Mouse (Mus musculus) hindbrain, postnatal 0 days (tissue): Measurements from ENCODE around the gene Hibadh. TPM values are rescaled to one million over a fixed set of nuclear protein-coding genes. Genes with fewer than 3 reads are reported as not detected.
A peak's percentile ranks its signal among the peaks of the same experiment; 100 is the strongest.
"Not testable (repeated sequence)": the region's sequence is repeated elsewhere in the genome, so short reads cannot be mapped to it uniquely, and the experiment has no call there.

Source experiments
- ATAC-seq: fragments of 200-750 bp; cut with Nextera tagmentation; 2 replicates; pipeline ENCODE4 v1.8.0; 2017; ENCODE audit warnings: mild to moderate bottlenecking, moderate TSS enrichment, moderate library complexity
- DNase-seq: peaks from one replicate; pipeline ENCODE4 v3.0.0-alpha.2; 2015; ENCODE audit warnings: low spot score
- H3K27ac ChIP-seq: fragments of 300-500 bp; sonication (generic); 2 replicates; pipeline ENCODE4 v1.5.1; 2014; ENCODE audit warnings: mild to moderate bottlenecking
- H3K27me3 ChIP-seq: fragments of 300-500 bp; sonication (generic); 2 replicates; pipeline ENCODE4 v1.6.1; 2014; ENCODE audit warnings: low read length, mixed read lengths; ENCODE audit not compliant: insufficient read depth
- H3K36me3 ChIP-seq: fragments of 300-500 bp; sonication (generic); 2 replicates; pipeline ENCODE4 v1.6.1; 2014; ENCODE audit warnings: low read length, mixed read lengths; ENCODE audit not compliant: insufficient read depth
- H3K4me1 ChIP-seq: fragments of 300-500 bp; sonication (generic); 2 replicates; pipeline ENCODE4 v1.6.1; 2014; ENCODE audit warnings: antibody characterized with exemption, low read length, mixed read lengths; ENCODE audit not compliant: insufficient read depth
- H3K4me2 ChIP-seq: fragments of 300-500 bp; sonication (generic); 2 replicates; pipeline ENCODE4 v1.6.1; 2014; ENCODE audit warnings: low read depth, mild to moderate bottlenecking, low read length, moderate library complexity, mixed read lengths
- H3K4me3 ChIP-seq: fragments of 300-500 bp; sonication (generic); 2 replicates; pipeline ENCODE4 v1.5.1; 2014; ENCODE audit warnings: low read length
- H3K9ac ChIP-seq: fragments of 300-500 bp; sonication (generic); replicated peaks from 2 replicates; pipeline ENCODE4 v1.6.1; 2014; ENCODE audit warnings: mild to moderate bottlenecking, low read length, moderate library complexity, mixed read lengths
- H3K9me3 ChIP-seq: fragments of 300-500 bp; sonication (generic); 2 replicates; pipeline ENCODE4 v1.6.1; 2016; ENCODE audit warnings: low read length, mixed read lengths
- CTCF ChIP-seq: IDR thresholded peaks from 2 replicates; pipeline ENCODE4 v1.5.1; 2016; ENCODE audit warnings: antibody characterized with exemption, control low read depth, low read depth
- WGBS: fragments of 180-500 bp; shearing (Covaris S2); extraction: QIAGEN DNeasy Blood & Tissue Kit; methylation state at CpG from one replicate; pipeline ENCODE4 v1.1.7; 2014; 5-methylcytosine and 5-hydroxymethylcytosine counted together
- polyA plus RNA-seq: library from polyadenylated mRNA; unstranded; fragments of >200 nt; fragmentation: Nextera tagmentation; extraction: Ambion mirVana; gene quantifications from 2 replicates; pipeline ENCODE4 v1.2.1, GENCODE M21; 2015
- total RNA-seq: library from RNA; depleted of rRNA; stranded (reverse); fragments of >200 nt; gene quantifications from 2 replicates; pipeline ENCODE4 v1.2.3, GENCODE M21; 2014

Gene Hibadh
- total and polyA plus RNA-seq, 2 experiments from 2014 or later, result 35.3 to 71.9 TPM

DNA sequence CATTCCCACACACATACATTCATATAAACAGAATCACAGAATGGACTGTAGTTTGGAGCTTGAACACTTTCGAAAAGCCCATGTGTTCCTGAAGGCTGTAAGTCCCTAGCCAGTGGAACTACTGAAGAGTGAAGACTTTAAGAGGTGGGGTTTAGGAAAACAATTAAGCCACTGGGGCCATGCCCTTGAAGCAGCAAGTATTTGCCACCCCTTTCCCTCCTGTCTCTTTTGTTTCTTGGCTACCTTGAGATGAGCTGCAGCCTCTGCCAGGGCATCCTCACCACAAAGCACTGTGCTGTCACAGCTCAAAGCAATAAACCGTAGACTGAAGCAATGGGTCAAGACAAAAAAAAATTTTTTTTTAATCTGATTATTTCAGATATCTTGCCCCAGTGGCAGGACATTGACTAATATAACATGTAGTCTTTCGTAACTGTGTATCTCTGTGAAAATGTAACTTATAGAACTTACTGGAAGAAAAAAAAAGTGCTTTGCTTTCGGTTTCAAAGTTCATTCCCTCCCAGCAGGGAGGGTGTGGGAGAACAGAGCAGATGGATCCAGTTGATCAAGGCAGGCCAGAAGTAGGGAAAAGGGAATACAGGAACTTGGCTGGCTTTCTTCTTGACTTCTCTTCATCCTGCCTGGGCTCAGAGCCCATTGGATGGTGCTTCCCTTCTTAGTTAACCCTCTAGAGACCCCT lies 35.2 kb upstream of the Hibadh start:
- H3K27me3 ChIP-seq, result no peaks in the 10 kb centered on the region
- no peaks in the 10 kb centered on the region for H3K9me3 ChIP-seq
- H3K4me1 ChIP-seq, result 0 out of 2 replicates have a peak, but pooled peaks cover 3% of the 10 kb centered on the region
- 62% methylated on average over 4 of the region's 4 CpGs for WGBS
- H3K4me2 ChIP-seq, result no peak overlapping the region
- H3K27ac ChIP-seq, result peak overlapping the region; percentile 52; the same call in 1 of the 2 replicates
- H3K9ac ChIP-seq, result no peak overlapping the region
- peak; percentile 51; the same call in 1 of the 2 replicates for ATAC-seq
- TF ChIP-seq CTCF, result no peak
- DNase-seq, result peak; percentile 51
- no peak overlapping the region for H3K4me3 ChIP-seq
- no peaks in the 10 kb centered on the region for H3K36me3 ChIP-seq

DNA sequence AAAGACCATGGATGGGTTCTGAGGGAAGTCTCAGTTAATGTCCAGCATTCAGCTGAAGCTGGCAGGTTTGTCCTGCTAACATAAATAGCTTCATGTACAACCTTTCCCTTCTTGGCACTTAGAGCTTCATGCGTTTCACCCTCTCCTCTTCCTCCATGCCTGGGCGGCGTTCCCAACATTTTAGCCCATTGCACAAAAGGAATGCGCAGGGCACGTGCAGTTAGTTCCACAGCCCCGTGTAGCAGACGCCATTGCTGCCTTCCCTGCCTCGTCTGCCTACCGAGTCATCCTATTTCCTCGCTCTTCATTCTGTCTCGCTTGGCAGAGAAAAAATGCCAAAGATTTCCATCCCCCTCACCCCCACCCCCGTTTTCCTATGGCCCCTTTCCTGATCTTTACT lies 34.4 kb upstream of the Hibadh start:
- Histone ChIP-seq H3K4me3 (no peak overlapping the region), H3K27ac (no peak overlapping the region), H3K4me2 (no peak overlapping the region), H3K27me3 (no peaks in the 10 kb centered on the region), H3K36me3 (no peaks in the 10 kb centered on the region), H3K9ac (no peak overlapping the region), H3K4me1 (0 out of 2 replicates have a peak, but pooled peaks cover 3% of the 10 kb centered on the region), H3K9me3 (no peaks in the 10 kb centered on the region)
- no peak for DNase-seq
- ATAC-seq, result no peak
- no peak for TF ChIP-seq CTCF
- WGBS, result 69% methylated on average over 12 of the region's 12 CpGs

DNA sequence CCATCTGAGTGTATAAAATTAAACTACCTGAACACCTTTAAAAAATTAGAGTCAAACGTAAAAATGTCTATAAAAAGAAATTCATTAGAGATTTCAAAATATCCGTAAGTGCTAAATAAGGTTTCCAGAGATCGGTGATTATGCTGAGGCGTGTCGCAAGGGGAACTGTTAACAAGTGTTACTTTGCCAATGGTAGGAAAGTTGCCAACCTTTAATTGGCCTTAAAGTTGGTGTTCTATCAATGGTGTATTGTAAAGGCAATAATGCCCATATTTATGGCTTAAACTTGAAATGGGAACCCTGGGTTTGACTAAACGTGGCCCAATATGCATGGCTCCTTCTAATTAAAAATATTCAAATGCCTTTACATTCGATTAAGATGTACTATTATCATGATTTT lies 33.5 kb upstream of the Hibadh start:
- H3K36me3 ChIP-seq, result no peaks in the 10 kb centered on the region
- no peak overlapping the region for H3K27ac ChIP-seq
- H3K4me3 ChIP-seq, result no peak overlapping the region
- H3K27me3 ChIP-seq, result no peaks in the 10 kb centered on the region
- H3K4me2 ChIP-seq, result no peak overlapping the region
- no peak overlapping the region for H3K9ac ChIP-seq
- ATAC-seq, result no peak
- H3K9me3 ChIP-seq, result no peaks in the 10 kb centered on the region
- 0 out of 2 replicates have a peak, but pooled peaks cover 3% of the 10 kb centered on the region for H3K4me1 ChIP-seq
- DNase-seq, result no peak
- 73% methylated on average over 7 of the region's 7 CpGs for WGBS
- no peak for TF ChIP-seq CTCF

GRCm38 (mm10) chr6:52672539-52672938 lies 32.4 kb upstream of the Hibadh start:
- Histone ChIP-seq H3K4me1 (0 out of 2 replicates have a peak, but pooled peaks cover 3% of the 10 kb centered on the region), H3K27me3 (no peaks in the 10 kb centered on the region), H3K4me3 (no peak overlapping the region), H3K36me3 (no peaks in the 10 kb centered on the region), H3K4me2 (no peak overlapping the region), H3K27ac (no peak overlapping the region), H3K9me3 (no peaks in the 10 kb centered on the region), H3K9ac (no peak overlapping the region)
- ATAC-seq (no peak), DNase-seq (no peak)
- TF ChIP-seq CTCF, result no peak
- 74% methylated on average over 2 of the region's 2 CpGs for WGBS

DNA sequence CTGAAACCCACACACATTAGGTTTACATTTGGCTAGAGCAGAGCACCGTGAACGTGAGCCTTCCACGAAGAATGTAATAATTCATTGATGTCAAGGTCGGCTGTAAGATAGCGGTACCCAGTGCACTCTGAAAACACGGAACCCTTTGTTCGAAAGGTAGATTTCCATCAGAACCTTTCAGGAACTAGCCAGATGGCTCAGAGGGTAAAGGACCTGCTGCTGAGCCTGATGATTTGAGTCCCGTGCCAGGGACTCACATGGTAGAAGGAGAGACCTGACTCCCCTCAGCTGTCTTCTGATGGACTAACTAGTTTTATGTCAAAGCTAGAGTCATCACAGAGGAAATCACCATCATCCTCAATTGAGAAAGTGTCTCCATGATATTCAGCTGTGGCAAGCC lies 31.6 kb upstream of the Hibadh start:
- H3K27ac ChIP-seq, result no peak overlapping the region
- DNase-seq (no peak), ATAC-seq (no peak)
- H3K4me3 ChIP-seq, result no peak overlapping the region
- 77% methylated on average over 8 of the region's 8 CpGs for WGBS
- H3K4me1 ChIP-seq, result 0 out of 2 replicates have a peak, but pooled peaks cover 3% of the 10 kb centered on the region
- no peaks in the 10 kb centered on the region for H3K36me3 ChIP-seq
- no peak overlapping the region for H3K4me2 ChIP-seq
- H3K27me3 ChIP-seq, result no peaks in the 10 kb centered on the region
- no peak for TF ChIP-seq CTCF
- no peak overlapping the region for H3K9ac ChIP-seq
- no peaks in the 10 kb centered on the region for H3K9me3 ChIP-seq

- DNase-seq, H3K4me3 ChIP-seq, ATAC-seq, H3K9me3 ChIP-seq, H3K4me2 ChIP-seq, H3K4me1 ChIP-seq, H3K27ac ChIP-seq, H3K9ac ChIP-seq, H3K27me3 ChIP-seq, H3K36me3 ChIP-seq: not testable (repeated sequence)
- 44% methylated on average over 2 of the region's 2 CpGs for WGBS
Measured at GRCm38 (mm10) chr6:52669878-52670277, 29.7 kb upstream of the Hibadh start.

DNA sequence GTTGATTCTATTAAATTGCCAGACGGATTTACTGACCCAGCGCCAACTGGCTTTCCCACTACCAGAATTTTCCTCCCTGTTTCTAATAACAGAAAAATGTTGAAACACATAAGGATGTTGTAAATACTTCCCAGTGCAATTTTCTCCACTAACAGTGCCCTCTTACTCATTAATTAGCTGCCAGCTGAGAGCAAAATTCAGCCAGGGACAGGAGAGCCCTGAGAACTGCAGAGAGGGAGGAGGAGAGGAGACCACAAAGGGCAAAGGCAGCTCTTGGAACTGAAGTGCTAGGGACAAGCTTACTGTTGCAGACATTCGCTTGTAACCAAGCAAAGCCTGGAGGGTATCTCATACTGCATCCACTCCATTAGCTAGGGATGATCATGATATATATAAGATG lies 27.5 kb upstream of the Hibadh start:
- no peak for TF ChIP-seq CTCF
- no peak for DNase-seq

More for the DNA sequence above, 27.5 kb upstream of the Hibadh start:
- H3K27ac ChIP-seq, result no peak overlapping the region
- no peak overlapping the region for H3K9ac ChIP-seq
- H3K9me3 ChIP-seq, result no peaks in the 10 kb centered on the region
- no peak overlapping the region for H3K4me2 ChIP-seq
- no peaks in the 10 kb centered on the region for H3K27me3 ChIP-seq
- H3K4me3 ChIP-seq, result no peak overlapping the region
- WGBS, result 62% methylated on average over 3 of the region's 3 CpGs
- no peaks in the 10 kb centered on the region for H3K36me3 ChIP-seq
- no peak for ATAC-seq
- H3K4me1 ChIP-seq, result no peaks in the 10 kb centered on the region
